Mouse (Mus musculus) kidney, postnatal 10 days (tissue): ENCODE results near the gene Elmod1.

Experiments
- DNase-seq: peaks from one replicate; pipeline ENCODE4 v3.0.0; 2021; ENCODE audit warnings: mixed read lengths

Elmod1 gene

DNA sequence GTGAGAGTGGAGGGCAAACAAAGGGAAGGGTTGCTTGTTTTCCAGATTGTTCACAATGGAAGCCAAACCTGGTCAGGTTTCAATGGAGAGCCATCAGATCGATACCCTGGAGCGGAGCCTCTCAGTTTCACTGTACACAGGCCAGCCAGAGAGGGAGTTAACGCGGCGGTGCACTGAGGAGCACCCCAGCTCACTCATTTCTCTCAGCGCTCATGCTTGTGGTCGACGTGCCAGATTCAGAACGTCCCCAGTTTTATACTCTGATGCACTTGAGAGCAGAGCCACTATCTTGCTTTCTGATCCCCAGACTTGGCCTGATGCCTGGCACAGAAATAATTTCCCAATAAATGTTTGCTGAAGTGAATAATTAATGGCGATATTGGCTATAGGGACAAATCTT lies 68.3 kb downstream of the Elmod1 start:
- DNase-seq = no peak

DNA sequence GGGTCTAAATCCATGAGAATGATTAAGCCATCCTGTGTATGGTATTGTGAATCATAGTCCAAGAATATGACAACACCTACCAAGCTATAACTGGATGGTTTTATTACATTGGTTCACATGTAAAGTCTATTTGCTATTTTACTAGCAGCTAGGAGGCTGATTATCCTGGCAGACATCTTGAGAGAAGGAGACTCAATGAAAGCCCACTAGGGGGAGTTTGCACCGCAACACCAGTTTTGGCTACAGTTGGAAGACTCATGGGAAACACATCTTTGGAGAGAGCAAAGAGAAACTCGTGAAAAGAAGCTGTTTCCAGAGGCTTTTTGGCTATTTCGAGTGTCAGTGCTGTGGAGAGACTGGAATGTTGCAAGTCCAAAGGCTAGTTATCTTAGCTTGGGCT lies 69.7 kb downstream of the Elmod1 start:
- DNase-seq = no peak

DNA sequence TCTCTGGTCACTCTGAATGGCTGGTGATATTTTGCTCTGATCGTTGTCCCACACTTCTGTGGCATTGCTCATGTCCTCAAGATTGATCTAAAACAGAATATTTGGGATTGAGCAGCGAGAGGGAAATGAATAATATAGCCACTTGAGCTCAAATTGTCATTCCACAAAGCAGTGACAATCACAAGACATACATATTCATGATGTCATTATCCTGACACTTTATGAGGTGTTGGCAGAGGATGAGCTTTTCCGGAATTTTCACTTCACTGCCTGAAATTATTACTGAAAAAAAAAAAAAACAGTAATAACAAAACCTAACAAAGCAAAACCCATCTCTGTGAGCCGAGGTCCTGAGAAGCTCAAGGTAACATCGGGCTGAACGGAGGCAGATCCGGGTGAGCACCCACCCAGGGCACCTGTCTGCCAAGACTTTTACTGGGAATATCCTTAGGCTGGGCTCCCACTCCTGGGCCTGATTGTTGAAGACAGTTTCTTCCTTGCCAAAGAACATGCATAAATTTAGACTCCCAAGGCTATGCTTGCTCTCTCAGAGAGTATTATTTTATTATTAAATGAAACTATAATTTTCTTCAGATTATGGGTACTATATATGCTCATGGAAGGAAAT lies 71.8 kb downstream of the Elmod1 start:
- no peak for DNase-seq

DNA sequence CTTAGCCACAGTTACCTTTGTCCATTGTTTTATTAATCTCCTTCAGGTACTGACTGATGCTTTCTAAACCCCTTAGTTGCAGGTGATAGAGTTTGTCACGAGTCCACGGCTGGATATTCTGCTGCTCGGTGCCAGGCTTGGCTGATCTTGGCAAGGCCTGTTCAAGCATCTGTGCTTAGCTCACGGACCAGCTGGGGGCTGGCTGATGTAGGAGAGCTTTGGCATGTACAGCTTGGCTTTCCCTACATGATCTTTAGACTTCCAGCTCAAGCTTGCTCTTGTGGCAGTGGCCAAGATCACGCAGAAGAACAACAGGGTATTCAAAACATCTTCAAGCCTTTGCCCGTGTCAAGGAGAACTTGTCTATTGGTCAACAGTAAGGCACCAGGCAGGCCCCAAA lies 75.3 kb downstream of the Elmod1 start:
- no peak for DNase-seq

DNA sequence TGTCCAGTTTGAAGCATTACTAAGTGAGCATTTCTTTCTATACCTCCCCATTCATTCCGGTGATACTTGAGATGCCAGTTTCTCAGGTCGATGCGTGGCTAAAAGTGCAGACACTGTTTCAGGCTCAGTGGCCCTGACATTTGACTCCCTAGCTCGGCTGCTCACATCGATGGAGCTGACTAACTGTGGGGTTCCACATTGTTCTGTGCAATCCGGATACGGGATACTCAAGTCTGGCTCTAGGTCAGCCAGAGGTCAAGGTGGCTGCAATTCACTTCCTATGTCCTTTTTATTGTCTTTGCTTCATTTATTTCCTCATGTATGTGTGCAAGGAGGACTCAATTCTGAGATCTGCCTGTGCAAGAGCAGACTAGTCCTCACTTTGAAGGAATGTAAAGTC lies 79.3 kb downstream of the Elmod1 start:
- no peak for DNase-seq

DNA sequence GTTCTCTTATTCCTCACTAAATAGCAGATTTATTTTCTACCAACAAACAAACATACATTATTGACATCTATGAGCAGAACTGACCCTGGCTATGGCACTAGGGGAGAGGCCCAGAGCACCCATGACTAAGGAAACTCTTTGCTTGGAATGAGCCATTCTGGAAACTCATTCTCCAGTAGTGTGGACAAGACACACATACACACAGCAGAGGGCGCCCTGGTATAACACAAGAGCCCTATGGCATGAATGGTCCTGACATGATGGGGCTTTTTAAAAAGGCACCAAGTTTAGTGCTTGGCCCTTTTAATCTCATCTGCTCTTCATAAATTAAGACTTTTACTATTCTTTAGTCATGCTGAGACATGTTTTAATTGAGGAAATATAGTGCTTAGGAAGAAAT lies 85.0 kb downstream of the Elmod1 start:
- peak; percentile 75 for DNase-seq

DNA sequence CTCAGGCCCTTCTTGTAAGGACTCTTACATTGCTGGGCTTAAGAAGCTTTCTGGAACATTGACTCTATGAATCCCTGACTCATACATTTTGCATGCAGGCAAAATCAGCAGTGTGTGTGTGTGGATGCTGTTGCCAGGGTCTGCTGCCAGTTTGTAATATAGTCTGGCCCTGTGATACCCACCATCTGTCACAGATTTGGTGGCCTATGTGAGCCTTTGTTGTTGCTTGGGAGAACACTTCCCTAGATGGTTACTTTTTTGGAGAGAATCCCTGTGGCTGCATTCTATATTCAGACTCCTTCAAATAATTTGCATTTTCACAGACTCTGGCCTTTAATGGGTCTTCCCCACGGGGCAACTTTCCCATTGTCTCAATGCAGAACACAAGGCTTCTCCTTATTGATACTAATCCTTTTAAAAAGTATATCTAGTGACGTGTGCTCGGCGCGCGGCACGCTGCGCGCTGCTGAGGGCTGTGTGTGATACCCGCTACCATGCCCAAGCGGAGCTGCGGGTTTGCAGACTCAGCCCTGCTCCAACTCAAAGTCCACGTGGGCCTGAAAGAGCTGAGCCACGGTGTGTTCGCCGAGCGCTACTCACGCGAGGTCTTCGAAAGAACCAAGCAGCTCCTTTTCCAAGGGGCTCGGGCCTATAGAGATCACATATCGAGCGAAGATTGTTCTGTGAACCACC lies 91.4 kb downstream of the Elmod1 start:
- DNase-seq = no peak

DNA sequence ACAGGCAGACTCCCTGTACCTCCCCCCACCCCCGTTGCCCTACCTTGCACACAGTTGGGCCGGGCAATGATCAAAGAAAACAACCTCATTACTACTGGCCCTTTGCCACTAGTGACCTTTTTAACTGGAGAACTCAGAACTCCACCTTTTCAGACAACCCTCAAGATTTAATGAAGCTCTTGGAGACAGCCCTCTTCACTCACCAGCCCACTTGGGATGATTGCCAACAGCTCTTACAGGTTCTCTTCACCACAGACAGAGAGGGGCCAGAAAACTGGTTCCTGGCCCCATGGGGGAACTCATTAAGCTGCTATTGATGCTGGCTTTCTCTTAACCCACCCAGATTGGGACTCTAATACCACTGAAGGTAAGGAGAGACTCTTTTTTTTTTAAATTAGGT lies 97.7 kb downstream of the Elmod1 start:
- DNase-seq = no peak

DNA sequence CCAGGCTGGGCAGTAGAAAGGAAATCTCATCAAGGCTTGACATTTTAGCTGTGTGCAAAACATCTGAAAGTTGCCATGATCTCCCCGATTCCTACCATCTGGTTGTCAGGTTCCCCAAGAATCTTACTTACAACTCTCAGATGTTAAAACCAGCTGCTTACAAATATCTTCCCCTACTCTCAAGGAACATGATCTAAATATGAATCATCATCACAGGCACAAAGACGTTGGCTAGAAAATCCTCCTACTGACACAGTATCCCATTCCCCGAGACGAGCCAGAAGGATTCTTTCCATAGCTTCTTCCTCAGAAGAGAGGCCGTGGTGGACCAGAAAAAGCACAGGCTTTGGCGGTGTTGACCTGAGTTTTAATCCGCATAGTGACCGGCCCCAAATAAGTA lies 101.9 kb downstream of the Elmod1 start:
- DNase-seq = no peak
